Mouse (Mus musculus) lung, postnatal 0 days (tissue): ENCODE data around the gene Bex3. TPM values are rescaled to one million over a fixed set of nuclear protein-coding genes. Genes with fewer than 3 reads are reported as not detected.
A peak's percentile ranks its signal among the peaks of the same experiment; 100 is the strongest.
"Not testable (repeated sequence)": the region's sequence is repeated elsewhere in the genome, so short reads cannot be mapped to it uniquely, and the experiment has no call there.

Experiments used
- ATAC-seq: fragments of 200-750 bp; cut with Nextera tagmentation; 2 replicates; pipeline ENCODE4 v1.8.0; 2017; ENCODE audit warnings: moderate library complexity
- DNase-seq: peaks from one replicate; pipeline ENCODE4 v3.0.0-alpha.2; 2016; ENCODE audit warnings: low spot score
- H3K27ac ChIP-seq: fragments of 300-500 bp; sonication (generic); 2 replicates; pipeline ENCODE4 v1.5.1; 2014; ENCODE audit warnings: antibody characterized with exemption, mild to moderate bottlenecking, low read length, mixed read lengths
- H3K27me3 ChIP-seq: fragments of 300-500 bp; sonication (generic); replicated peaks from 2 replicates; pipeline ENCODE4 v1.6.1; 2014; ENCODE audit warnings: low read length, mixed read lengths; ENCODE audit not compliant: insufficient read depth
- H3K36me3 ChIP-seq: fragments of 300-500 bp; sonication (generic); 2 replicates; pipeline ENCODE4 v1.6.1; 2014; ENCODE audit warnings: low read length, mixed read lengths; ENCODE audit not compliant: insufficient read depth
- H3K4me1 ChIP-seq: fragments of 300-500 bp; sonication (generic); 2 replicates; pipeline ENCODE4 v1.6.1; 2014; ENCODE audit warnings: antibody characterized with exemption, low read depth, low read length, mixed read lengths; ENCODE audit not compliant: insufficient read depth
- H3K4me2 ChIP-seq: fragments of 300-500 bp; sonication (generic); replicated peaks from 2 replicates; pipeline ENCODE4 v1.6.1; 2014; ENCODE audit warnings: low read depth, mild to moderate bottlenecking, low read length, moderate library complexity, mixed read lengths
- H3K4me3 ChIP-seq: fragments of 300-500 bp; sonication (generic); 2 replicates; pipeline ENCODE4 v1.5.1; 2014; ENCODE audit warnings: low read depth, low read length
- H3K9ac ChIP-seq: fragments of 300-500 bp; sonication (generic); replicated peaks from 2 replicates; pipeline ENCODE4 v1.6.1; 2014; ENCODE audit warnings: low read depth, mild to moderate bottlenecking
- H3K9me3 ChIP-seq: fragments of 300-500 bp; sonication (generic); 2 replicates; pipeline ENCODE4 v1.6.1; 2016; ENCODE audit warnings: low read length, mixed read lengths
- CTCF ChIP-seq: IDR thresholded peaks from 2 replicates; pipeline ENCODE4 v1.5.1; 2016; ENCODE audit warnings: antibody characterized with exemption, mild to moderate bottlenecking
- EP300 ChIP-seq: IDR thresholded peaks from 2 replicates; pipeline ENCODE4 v1.6.1; 2016; ENCODE audit warnings: antibody characterized with exemption, mild to moderate bottlenecking, control low read depth
- WGBS: fragments of 180-500 bp; shearing (Covaris S2); extraction: QIAGEN DNeasy Blood & Tissue Kit; methylation state at CpG from one replicate; pipeline ENCODE4 v1.1.7; 2014; 5-methylcytosine and 5-hydroxymethylcytosine counted together
- polyA plus RNA-seq: library from polyadenylated mRNA; unstranded; fragments of >200 nt; fragmentation: Nextera tagmentation; extraction: Ambion mirVana; gene quantifications from 2 replicates; pipeline ENCODE4 v1.2.1, GENCODE M21; 2015

Bex3 gene
- polyA plus RNA-seq, 1 experiment from 2014 or later: 314 TPM

DNA sequence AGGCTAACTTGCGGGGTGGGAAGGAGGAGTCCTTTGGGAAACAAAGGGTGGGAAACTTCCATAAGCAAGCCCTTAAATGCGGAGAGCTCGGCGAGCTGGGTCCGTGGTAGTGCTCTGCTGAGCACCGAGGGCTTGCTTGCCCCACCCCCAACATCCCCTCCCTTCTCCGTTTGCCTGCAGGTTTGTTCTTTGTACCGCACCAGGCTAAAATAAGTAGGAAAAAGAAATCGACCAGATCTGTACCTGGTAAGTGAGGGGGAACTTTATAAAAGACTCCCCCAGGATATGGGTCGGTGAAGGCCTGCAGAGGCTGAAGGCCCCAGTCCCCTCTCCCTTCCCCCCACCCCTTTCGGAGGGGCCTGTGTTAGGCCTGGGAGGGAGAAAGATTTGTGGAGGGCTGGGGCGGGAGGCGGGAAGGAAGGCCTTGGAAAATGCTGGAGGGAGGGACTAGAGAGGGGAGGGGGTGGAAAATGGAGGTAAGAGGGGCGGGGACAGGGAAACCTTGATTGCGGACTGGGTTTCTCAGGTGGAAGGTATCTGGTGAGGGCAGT lies 24.5 kb upstream of the Bex3 start:
- Histone ChIP-seq H3K4me2 (peak overlapping the region; percentile 54), H3K4me1 (no peaks in the 10 kb centered on the region), H3K27ac (peak overlapping the region; percentile 76), H3K27me3 (no peaks in the 10 kb centered on the region), H3K9me3 (no peaks in the 10 kb centered on the region), H3K4me3 (peak overlapping the region; percentile 44), H3K36me3 (no peaks in the 10 kb centered on the region), H3K9ac (peak overlapping the region; percentile 32)
- DNase-seq (peak; percentile 69), ATAC-seq (peak; percentile 59)
- TF ChIP-seq EP300 (no peak), CTCF (no peak)
- WGBS: 15% methylated on average over 12 of the region's 15 CpGs

DNA sequence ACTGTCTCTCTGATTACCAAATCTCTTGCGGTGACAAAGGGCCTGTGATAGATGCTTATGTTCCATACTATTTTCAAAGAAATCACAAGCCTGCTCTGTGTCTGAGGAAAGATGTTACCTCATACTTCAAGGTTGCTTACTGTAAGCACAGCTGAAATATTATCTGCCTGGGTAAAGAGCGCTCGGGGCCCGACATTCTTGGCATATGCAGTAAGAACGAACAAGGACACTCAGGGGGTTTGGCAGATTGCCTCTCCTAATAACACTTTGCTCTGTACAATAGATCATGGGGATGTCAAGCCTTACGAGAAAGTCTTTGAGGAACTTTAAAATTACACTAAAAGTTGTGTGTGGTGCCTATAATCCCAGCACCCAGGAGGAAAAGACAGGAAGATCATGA lies 21.2 kb upstream of the Bex3 start:
- TF ChIP-seq EP300 (peak; percentile 36), CTCF (no peak)
- Histone ChIP-seq H3K4me2 (no peak overlapping the region), H3K9me3 (no peaks in the 10 kb centered on the region), H3K9ac (no peak overlapping the region), H3K4me3 (no peak overlapping the region), H3K36me3 (no peaks in the 10 kb centered on the region), H3K27ac (no peak overlapping the region), H3K27me3 (no peaks in the 10 kb centered on the region), H3K4me1 (no peaks in the 10 kb centered on the region)
- ATAC-seq (peak; percentile 35), DNase-seq (peak; percentile 71)
- WGBS: 24% methylated on average over 6 of the region's 6 CpGs

DNA sequence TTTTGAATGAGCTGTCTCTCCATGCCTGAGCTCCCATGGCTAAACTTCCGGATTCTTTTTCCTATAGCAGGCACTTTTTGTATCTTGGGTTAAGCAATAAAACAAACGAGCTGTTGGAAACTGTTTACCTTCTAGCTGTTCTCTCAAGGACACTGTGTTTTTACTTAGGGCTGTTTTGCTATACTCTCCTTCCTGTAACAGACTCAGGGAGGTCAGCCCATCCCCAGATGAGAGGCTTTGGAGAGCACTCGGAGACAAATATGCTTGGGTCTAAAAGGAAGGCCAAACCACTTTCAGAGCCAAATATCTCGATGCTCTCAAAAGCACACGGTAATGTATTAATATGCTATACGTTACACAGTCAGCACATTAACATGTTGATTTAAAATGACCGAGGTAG lies 20.4 kb upstream of the Bex3 start:
- Histone ChIP-seq H3K4me1 (no peaks in the 10 kb centered on the region), H3K9ac (no peak overlapping the region), H3K9me3 (no peaks in the 10 kb centered on the region), H3K4me2 (no peak overlapping the region), H3K4me3 (no peak overlapping the region), H3K27ac (no peak overlapping the region), H3K27me3 (no peaks in the 10 kb centered on the region), H3K36me3 (no peaks in the 10 kb centered on the region)
- TF ChIP-seq CTCF: no peak
- TF ChIP-seq EP300: peak; percentile 85
- WGBS: 27% methylated on average over 7 of the region's 7 CpGs
- ATAC-seq (peak; percentile 62), DNase-seq (peak; percentile 64)

DNA sequence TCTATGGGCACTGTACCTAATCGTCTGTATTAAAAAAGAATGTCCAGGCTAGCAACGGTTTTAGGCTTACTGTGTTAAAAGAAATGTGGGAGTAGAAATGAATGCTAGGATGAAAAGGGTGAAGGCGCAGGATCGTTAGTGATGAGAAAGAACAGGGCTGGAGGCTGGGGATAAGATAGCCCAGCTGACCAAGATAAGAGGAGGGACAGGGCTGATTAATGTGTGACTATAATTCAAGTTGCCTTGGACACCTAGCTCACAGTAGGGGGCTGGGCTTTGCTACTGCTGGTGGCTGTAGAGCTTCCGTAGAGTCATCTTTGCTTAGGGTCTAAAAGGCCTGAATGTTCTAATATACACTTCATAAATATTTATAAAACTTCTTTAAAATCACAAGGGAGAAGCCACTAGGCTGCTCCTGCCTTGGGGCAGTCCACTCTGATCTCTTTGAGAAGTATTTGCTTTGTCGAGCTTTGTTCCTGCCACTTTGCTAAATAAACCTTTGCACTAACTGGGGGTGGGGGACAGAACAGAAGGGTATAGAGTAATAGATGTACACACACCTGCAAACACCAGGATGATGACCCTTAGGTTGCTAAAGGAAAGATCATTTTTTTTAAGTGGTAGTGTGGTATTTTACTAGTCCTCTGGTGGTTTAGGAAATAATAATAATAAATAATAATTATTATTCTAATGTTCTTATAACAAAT lies 17.9 kb upstream of the Bex3 start:
- no peak overlapping the region for H3K4me3 ChIP-seq
- H3K9ac ChIP-seq: no peak overlapping the region
- H3K27me3 ChIP-seq: no peaks in the 10 kb centered on the region
- WGBS: 27% methylated on average over 6 of the region's 6 CpGs
- no peak overlapping the region for H3K4me2 ChIP-seq
- TF ChIP-seq EP300 (no peak), CTCF (no peak)
- no peaks in the 10 kb centered on the region for H3K4me1 ChIP-seq
- no peak for DNase-seq
- no peak for ATAC-seq
- no peaks in the 10 kb centered on the region for H3K9me3 ChIP-seq
- no peak overlapping the region for H3K27ac ChIP-seq
- H3K36me3 ChIP-seq: no peaks in the 10 kb centered on the region

DNA sequence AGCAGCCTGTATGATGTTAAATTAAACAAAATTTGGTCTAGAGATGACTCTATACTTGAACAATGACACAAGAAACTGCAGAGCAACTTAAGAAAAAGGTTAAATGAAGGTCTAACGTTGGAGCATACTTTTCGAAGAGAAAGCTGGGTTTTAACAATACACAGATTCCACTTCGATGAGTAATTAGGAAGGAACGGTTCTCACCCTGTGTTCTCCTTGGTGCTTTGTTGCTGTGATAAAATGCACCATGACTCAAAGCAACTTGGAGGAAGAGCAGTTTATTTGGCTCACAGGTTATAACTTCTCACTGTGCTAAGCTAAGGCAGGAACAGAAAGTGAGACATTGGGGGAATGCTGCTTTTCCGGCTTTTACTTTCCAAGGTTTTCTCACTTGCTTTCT lies 2.3 kb upstream of the Bex3 start:
- H3K9me3 ChIP-seq: no peaks in the 10 kb centered on the region
- H3K4me1 ChIP-seq: no peaks in the 10 kb centered on the region
- DNase-seq: no peak
- H3K36me3 ChIP-seq: no peaks in the 10 kb centered on the region
- no peak overlapping the region for H3K27ac ChIP-seq
- H3K4me2 ChIP-seq: no peak overlapping the region
- WGBS: 53% methylated on average over 5 of the region's 5 CpGs
- no peak overlapping the region for H3K4me3 ChIP-seq
- H3K27me3 ChIP-seq: no peaks in the 10 kb centered on the region
- H3K9ac ChIP-seq: no peak overlapping the region
- no peak for ATAC-seq
- TF ChIP-seq CTCF: no peak
- TF ChIP-seq EP300: no peak

DNA sequence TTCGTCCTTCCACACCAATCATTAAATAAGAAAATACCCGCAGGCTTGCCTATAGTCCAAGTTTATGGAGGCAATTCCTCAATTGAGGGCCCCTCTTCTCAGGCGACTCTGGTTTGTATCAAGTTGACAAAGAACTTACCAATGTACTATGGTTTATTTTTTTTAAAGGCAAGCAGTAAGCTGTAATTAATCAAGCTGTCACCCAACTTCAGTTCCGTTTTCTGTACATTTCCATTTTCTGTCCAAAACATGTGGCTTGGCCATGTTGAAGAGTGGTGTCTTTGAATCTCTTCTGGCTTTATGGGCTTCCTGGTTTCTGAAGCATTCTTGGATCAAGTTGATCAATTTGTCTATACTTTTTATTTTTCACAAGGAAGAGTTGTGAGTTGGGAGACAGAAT lies 1.9 kb upstream of the Bex3 start:
- Histone ChIP-seq H3K27ac (no peak overlapping the region), H3K9ac (no peak overlapping the region), H3K36me3 (no peaks in the 10 kb centered on the region), H3K27me3 (no peaks in the 10 kb centered on the region), H3K4me3 (no peak overlapping the region), H3K4me1 (no peaks in the 10 kb centered on the region), H3K4me2 (no peak overlapping the region), H3K9me3 (no peaks in the 10 kb centered on the region)
- DNase-seq (no peak), ATAC-seq (no peak)
- whole genome bisulfite sequencing: 61% methylated on average over 4 of the region's 4 CpGs
- TF ChIP-seq CTCF (no peak), EP300 (no peak)

DNA sequence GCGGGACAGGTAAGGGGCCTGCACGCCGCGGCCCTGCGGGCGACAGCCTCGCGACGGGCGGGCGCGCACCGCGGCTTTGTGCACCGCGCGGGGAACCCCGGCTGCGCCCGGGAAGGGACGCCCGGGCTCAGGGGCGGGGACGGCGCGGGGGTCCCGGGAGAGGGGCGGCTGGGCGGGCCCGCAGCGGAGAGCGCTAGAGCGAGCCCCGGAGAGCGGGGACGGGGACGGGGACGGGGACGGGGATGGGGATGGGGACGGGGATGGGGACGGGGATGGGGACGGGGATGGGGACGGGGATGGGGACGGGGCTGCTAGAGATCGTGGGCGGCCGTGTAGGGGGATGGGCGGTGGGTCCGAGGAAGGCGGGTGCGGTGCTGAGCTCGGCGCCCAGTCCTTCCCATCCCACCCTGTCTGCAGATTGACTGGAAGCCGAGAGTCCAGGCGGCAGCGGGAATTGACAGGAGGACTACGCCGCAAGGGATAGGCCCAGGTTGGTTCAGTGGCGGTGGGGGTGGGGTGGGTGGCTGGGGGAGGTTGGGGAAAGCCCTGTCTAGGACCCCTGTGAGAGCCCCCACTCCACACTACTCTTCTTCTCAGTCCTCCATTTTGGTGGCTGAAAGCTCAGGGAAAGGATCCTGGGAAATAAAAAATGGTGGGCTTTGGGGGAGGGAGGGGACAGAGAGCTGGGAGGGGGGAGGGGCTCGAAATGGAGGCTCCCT lies 499 bp downstream of the Bex3 start:
- H3K4me1 ChIP-seq, H3K27me3 ChIP-seq, H3K9me3 ChIP-seq, H3K36me3 ChIP-seq, H3K9ac ChIP-seq, H3K27ac ChIP-seq: not testable (repeated sequence)
- Histone ChIP-seq H3K4me3 (peak overlapping the region; percentile 35), H3K4me2 (peak overlapping the region; percentile 43)
- 9% methylated on average over 8 of the region's 60 CpGs for WGBS
- DNase-seq: peak; percentile 36
- ATAC-seq: peak; percentile 35
